Mouse (Mus musculus): ENCODE measurements around the gene Spin4. TPM values are rescaled to one million over a fixed set of nuclear protein-coding genes. Genes with fewer than 3 reads are reported as not detected.
A peak's percentile ranks its signal among the peaks of the same experiment; 100 is the strongest.

Spin4 gene
- total and polyA plus RNA-seq, 3 experiments, result 0.41 to 1.8 (median 0.98) TPM

- TF ChIP-seq JUND (conservative IDR thresholded peaks at IDR 0.05; ENCODE audit: low read depth, low read length), result no peak
- no peak for TF ChIP-seq ZMIZ1 (IDR thresholded peaks at IDR 0.05; ENCODE audit: low read depth, low read length)
- no peak for TF ChIP-seq EP300 (IDR thresholded peaks at IDR 0.05; ENCODE audit: low read length)
- TF ChIP-seq TBP (conservative IDR thresholded peaks at IDR 0.05; ENCODE audit: low read depth, low read length), result no peak
- TF ChIP-seq RCOR1 (conservative IDR thresholded peaks at IDR 0.05; ENCODE audit: low read depth, low read length), result no peak
- no peak for TF ChIP-seq ETS1 (conservative IDR thresholded peaks at IDR 0.05; ENCODE audit: low read depth, low read length)
- no peak for TF ChIP-seq MAX (IDR thresholded peaks at IDR 0.05; ENCODE audit: low read length)
- TF ChIP-seq HCFC1 (IDR thresholded peaks at IDR 0.05; ENCODE audit: low read depth, low read length), result no peak
- no peak for TF ChIP-seq PAX5 (IDR thresholded peaks at IDR 0.05; ENCODE audit: low read length)
- no peak for TF ChIP-seq SMC3 (IDR thresholded peaks at IDR 0.05; ENCODE audit: low read depth, low read length)
- no peak for TF ChIP-seq JUN (IDR thresholded peaks at IDR 0.05; ENCODE audit: insufficient read depth, low read depth, low read length)
- no peak for TF ChIP-seq GABPA (IDR thresholded peaks at IDR 0.05; ENCODE audit: insufficient replicate concordance, low read depth, low read length)
- TF ChIP-seq SIN3A (IDR thresholded peaks at IDR 0.05; ENCODE audit: low read length), result no peak; the same call in 1 of the 2 replicates
- TF ChIP-seq BHLHE40 (IDR thresholded peaks at IDR 0.05; ENCODE audit: low read depth, low read length), result no peak
- TF ChIP-seq CHD2 (IDR thresholded peaks at IDR 0.05; ENCODE audit: low read length), result no peak
- no peak for TF ChIP-seq MAZ (IDR thresholded peaks at IDR 0.05; ENCODE audit: low read depth, low read length)
- TF ChIP-seq TCF12 (IDR thresholded peaks at IDR 0.05; ENCODE audit: low read depth, low read length), result no peak
- no peak for TF ChIP-seq MEF2A (IDR thresholded peaks at IDR 0.05; ENCODE audit: borderline replicate concordance, low read depth, low read length)
- TF ChIP-seq KAT2A (IDR thresholded peaks at IDR 0.05; ENCODE audit: insufficient replicate concordance, low read length), result no peak
- no peak for TF ChIP-seq ZC3H11A (IDR thresholded peaks at IDR 0.05; ENCODE audit: low read depth, low read length)
- Histone ChIP-seq H3K4me1 (ENCODE audit: control insufficient read depth in 1 of 2, insufficient read depth in 2 of 2) (no peaks in the 10 kb centered on the region), H3K4me3 (replicated peaks in 1 of 3; ENCODE audit: low read depth in 2 of 3, low read length in 2 of 3, poor library complexity in 1 of 3) (peak overlapping the region; percentile 54 to 95 (median 60)), H3K27ac (ENCODE audit: insufficient read depth, low read depth) (peak overlapping the region; percentile 58; the same call in 1 of the 2 replicates), H3K9me3 (replicated peaks; ENCODE audit: low read length) (no peaks in the 10 kb centered on the region), H3K4me2 (ENCODE audit: insufficient read depth, low read depth, poor library complexity, severe bottlenecking) (peak overlapping the region; percentile 17; the same call in 1 of the 2 replicates), H3K79me2 (replicated peaks; ENCODE audit: control insufficient read depth, extremely low read depth, insufficient read depth, poor library complexity, severe bottlenecking) (no peaks in the 10 kb centered on the region), H3K36me3 (replicated peaks in 1 of 2; ENCODE audit: control insufficient read depth in 1 of 2, insufficient read depth in 1 of 2, low read length in 1 of 2) (no peaks in the 10 kb centered on the region), H3K9ac (ENCODE audit: insufficient read depth, low read depth) (peak overlapping the region; percentile 71), H3K27me3 (replicated peaks) (no peaks in the 10 kb centered on the region)
- DNase-seq (ENCODE audit: extremely low read depth), result peak; percentile 15
- in situ Hi-C loops (cut with MboI; ENCODE audit: low pct_ligation_motif_present, low pct_unique_long_range_greater_than_20kb, low sequenced_read_pairs) (no loop called here), dilution Hi-C loops (cut with MboI; ENCODE audit: extremely low pct_ligation_motif_present, extremely low pct_unique_long_range_greater_than_20kb, low sequenced_read_pairs) (no loop called here)
Observed at GRCm38 (mm10) chrX:95025779-95026360, 612 bp downstream of the Spin4 start.

GRCm38 (mm10) chrX:95012033-95012432, 14.4 kb downstream of the Spin4 start:
- no peaks in the 10 kb centered on the region for H3K36me3 ChIP-seq (replicated peaks in 1 of 2; ENCODE audit: control insufficient read depth in 1 of 2, insufficient read depth in 1 of 2, low read length in 1 of 2)
- H3K79me2 ChIP-seq (replicated peaks; ENCODE audit: control insufficient read depth, extremely low read depth, insufficient read depth, poor library complexity, severe bottlenecking), result no peaks in the 10 kb centered on the region
- H3K4me1 ChIP-seq (ENCODE audit: control insufficient read depth in 1 of 2, insufficient read depth in 2 of 2), result no peaks in the 10 kb centered on the region
- TF ChIP-seq CTCF (conservative IDR thresholded peaks at IDR 0.05 in 1 of 2, IDR thresholded peaks at IDR 0.05 in 1 of 2; ENCODE audit: low read depth in 2 of 2, low read length in 2 of 2) (peak in 1 of 2 experiments; percentile 85; a peak in 2 of 4 replicates), JUND (conservative IDR thresholded peaks at IDR 0.05; ENCODE audit: low read depth, low read length) (0 out of 2 replicates have a peak, but pooled peaks have one; percentile 24), ZC3H11A (IDR thresholded peaks at IDR 0.05; ENCODE audit: low read depth, low read length) (peak; percentile 90), SMC3 (IDR thresholded peaks at IDR 0.05; ENCODE audit: low read depth, low read length) (peak; percentile 89), EP300 (IDR thresholded peaks at IDR 0.05; ENCODE audit: low read length) (no peak), HCFC1 (IDR thresholded peaks at IDR 0.05; ENCODE audit: low read depth, low read length) (no peak), ZKSCAN1 (IDR thresholded peaks at IDR 0.05; ENCODE audit: borderline replicate concordance, low read depth, low read length) (no peak), KAT2A (IDR thresholded peaks at IDR 0.05; ENCODE audit: insufficient replicate concordance, low read length) (no peak), MXI1 (IDR thresholded peaks at IDR 0.05; ENCODE audit: low read depth, low read length) (no peak), E2F4 (IDR thresholded peaks at IDR 0.05; ENCODE audit: insufficient replicate concordance, low read depth, low read length) (no peak), CHD1 (IDR thresholded peaks at IDR 0.05; ENCODE audit: low read depth, low read length) (no peak), NELFE (IDR thresholded peaks at IDR 0.05; ENCODE audit: low read depth, low read length) (no peak), RAD21 (IDR thresholded peaks at IDR 0.05; ENCODE audit: low read depth, low read length) (peak; percentile 87), JUN (IDR thresholded peaks at IDR 0.05; ENCODE audit: insufficient read depth, low read depth, low read length) (no peak), RCOR1 (conservative IDR thresholded peaks at IDR 0.05; ENCODE audit: low read depth, low read length) (no peak), MEF2A (IDR thresholded peaks at IDR 0.05; ENCODE audit: borderline replicate concordance, low read depth, low read length) (no peak), USF1 (IDR thresholded peaks at IDR 0.05; ENCODE audit: low read depth, low read length) (no peak), ZNF384 (IDR thresholded peaks at IDR 0.05; ENCODE audit: low read depth, low read length) (peak; percentile 56)
- in situ Hi-C loops (cut with MboI; ENCODE audit: low pct_ligation_motif_present, low pct_unique_long_range_greater_than_20kb, low sequenced_read_pairs) (no loop called here), dilution Hi-C loops (cut with MboI; ENCODE audit: extremely low pct_ligation_motif_present, extremely low pct_unique_long_range_greater_than_20kb, low sequenced_read_pairs) (no loop called here)
- no peak overlapping the region for H3K4me3 ChIP-seq (replicated peaks in 1 of 3; ENCODE audit: low read depth in 2 of 3, low read length in 2 of 3, poor library complexity in 1 of 3)
- no peak overlapping the region for H3K27ac ChIP-seq (ENCODE audit: insufficient read depth, low read depth)
- H3K27me3 ChIP-seq (replicated peaks), result no peaks in the 10 kb centered on the region
- H3K9ac ChIP-seq (ENCODE audit: insufficient read depth, low read depth), result no peak overlapping the region
- peak; percentile 47 for DNase-seq (ENCODE audit: extremely low read depth)
- H3K9me3 ChIP-seq (replicated peaks; ENCODE audit: low read length), result no peaks in the 10 kb centered on the region
- no peak overlapping the region for H3K4me2 ChIP-seq (ENCODE audit: insufficient read depth, low read depth, poor library complexity, severe bottlenecking)
